Mouse (Mus musculus) liver, embryonic 15.5 days (tissue): ENCODE data around the gene Msi2. TPM values are rescaled to one million over a fixed set of nuclear protein-coding genes. Genes with fewer than 3 reads are reported as not detected.

Experiments
- ATAC-seq: fragments of 200-750 bp; cut with Nextera tagmentation; 2 replicates; pipeline ENCODE4 v1.8.0; 2017; ENCODE audit warnings: moderate number of reproducible peaks, mild to moderate bottlenecking, moderate library complexity; ENCODE audit not compliant: insufficient read depth
- H3K27ac ChIP-seq: fragments of 300-500 bp; sonication (generic); replicated peaks from 2 replicates; pipeline ENCODE4 v1.5.1; 2015; ENCODE audit warnings: mild to moderate bottlenecking, inconsistent platforms
- H3K27me3 ChIP-seq: fragments of 300-500 bp; sonication (generic); 2 replicates; pipeline ENCODE4 v1.6.1; 2015; ENCODE audit warnings: mild to moderate bottlenecking, inconsistent platforms
- H3K36me3 ChIP-seq: fragments of 300-500 bp; sonication (generic); replicated peaks from 2 replicates; pipeline ENCODE4 v1.6.1; 2015; ENCODE audit warnings: moderate library complexity, mild to moderate bottlenecking, inconsistent platforms
- H3K4me1 ChIP-seq: fragments of 300-500 bp; sonication (generic); replicated peaks from 2 replicates; pipeline ENCODE4 v1.6.1; 2015; ENCODE audit warnings: inconsistent platforms
- H3K4me2 ChIP-seq: fragments of 300-500 bp; sonication (generic); 2 replicates; pipeline ENCODE4 v1.6.1; 2015; ENCODE audit warnings: moderate library complexity, mild to moderate bottlenecking, inconsistent platforms
- H3K4me3 ChIP-seq: fragments of 300-500 bp; sonication (generic); replicated peaks from 2 replicates; pipeline ENCODE4 v1.5.1; 2015; ENCODE audit warnings: mild to moderate bottlenecking, inconsistent platforms
- H3K9ac ChIP-seq: fragments of 300-500 bp; sonication (generic); 2 replicates; pipeline ENCODE4 v1.6.1; 2015; ENCODE audit warnings: moderate library complexity, mild to moderate bottlenecking, inconsistent platforms
- H3K9me3 ChIP-seq: fragments of 300-500 bp; sonication (generic); replicated peaks from 2 replicates; pipeline ENCODE4 v1.6.1; 2016; ENCODE audit warnings: inconsistent platforms
- WGBS: fragments of 180-500 bp; shearing (Covaris S2); methylation state at CpG from one replicate; pipeline ENCODE4 v1.1.7; 2015; ENCODE audit warnings: mixed read lengths; ENCODE audit not compliant: insufficient replicate concordance; 5-methylcytosine and 5-hydroxymethylcytosine counted together
- polyA plus RNA-seq: library from polyadenylated mRNA; unstranded; fragments of >200 nt; fragmentation: Nextera tagmentation; extraction: Ambion mirVana; gene quantifications from 2 replicates; pipeline ENCODE4 v1.2.1, GENCODE M21; 2015

Msi2 gene
- polyA plus RNA-seq, 1 experiment from 2014 or later, result 3.1 TPM

DNA sequence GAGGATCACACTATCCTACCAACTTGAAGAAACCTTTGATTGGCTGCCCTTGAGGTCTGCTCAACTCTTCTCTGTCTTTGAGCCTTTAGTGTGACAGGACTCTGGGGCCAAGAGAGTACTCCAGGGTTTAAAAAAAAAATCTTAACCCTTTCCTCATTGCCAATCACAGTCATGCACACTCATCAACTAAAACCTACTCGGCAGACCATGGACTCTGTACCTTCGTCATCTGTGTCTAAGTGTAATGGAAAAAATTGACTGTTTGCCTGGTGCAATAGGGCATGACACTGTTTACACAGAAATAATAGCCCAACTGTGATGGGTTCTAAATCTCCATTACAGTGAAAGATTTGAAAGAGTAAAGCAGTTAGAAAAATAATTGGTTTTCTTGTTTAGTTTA is 186.3 kb downstream of the Msi2 start:
- H3K4me3 ChIP-seq, result no peak overlapping the region
- H3K27me3 ChIP-seq, result no peaks in the 10 kb centered on the region
- peaks cover 33% of the 10 kb centered on the region for H3K4me1 ChIP-seq
- no peak overlapping the region for H3K27ac ChIP-seq
- H3K9me3 ChIP-seq, result no peaks in the 10 kb centered on the region
- WGBS, result 53% methylated on average over 2 of the region's 2 CpGs
- no peaks in the 10 kb centered on the region for H3K36me3 ChIP-seq
- no peak overlapping the region for H3K9ac ChIP-seq
- H3K4me2 ChIP-seq, result no peak overlapping the region
- no peak for ATAC-seq

GRCm38 (mm10) chr11:88530032-88530431 is 188.3 kb downstream of the Msi2 start:
- H3K27ac ChIP-seq, result no peak overlapping the region; the same call in 1 of the 2 replicates

DNA sequence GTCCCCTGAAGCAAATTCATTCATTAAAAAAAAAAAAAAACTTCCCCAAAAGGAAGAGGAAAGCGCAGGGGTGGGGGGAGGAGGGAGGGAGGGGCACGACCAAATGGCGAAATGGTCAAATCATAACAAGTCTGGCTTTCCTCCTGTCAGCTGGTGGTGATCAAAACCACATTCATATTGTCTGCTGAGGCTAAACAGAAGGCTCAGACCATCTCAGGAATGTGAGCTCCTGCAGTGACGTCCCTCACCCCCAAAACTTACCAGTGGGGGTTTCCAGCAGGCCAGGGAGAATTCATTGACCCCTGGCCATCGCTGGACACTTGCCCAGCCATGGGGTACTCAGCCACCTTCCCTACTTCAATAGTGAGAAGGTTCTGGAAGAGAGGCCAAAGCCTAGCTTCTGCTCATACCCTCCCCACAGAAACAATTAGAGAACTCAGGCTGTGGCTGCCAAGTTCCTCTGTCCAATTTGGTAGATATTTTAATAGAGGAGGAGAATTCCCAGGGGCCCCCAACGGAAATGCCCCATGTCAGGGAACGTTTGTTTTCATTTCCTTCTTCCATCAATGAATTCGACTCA is 189.7 kb downstream of the Msi2 start:
- no peaks in the 10 kb centered on the region for H3K9me3 ChIP-seq
- no peaks in the 10 kb centered on the region for H3K27me3 ChIP-seq
- WGBS, result 25% methylated on average over 8 of the region's 8 CpGs
- H3K36me3 ChIP-seq, result no peaks in the 10 kb centered on the region
- peaks cover 53% of the 10 kb centered on the region for H3K4me1 ChIP-seq
- no peak overlapping the region for H3K27ac ChIP-seq
- H3K4me2 ChIP-seq, result no peak overlapping the region
- ATAC-seq, result no peak
- H3K4me3 ChIP-seq, result no peak overlapping the region
- H3K9ac ChIP-seq, result no peak overlapping the region

More at GRCm38 (mm10) chr11:88530032-88530431, 188.3 kb downstream of the Msi2 start:
- Histone ChIP-seq H3K4me3 (no peak overlapping the region), H3K4me1 (peaks cover 40% of the 10 kb centered on the region), H3K36me3 (no peaks in the 10 kb centered on the region), H3K9me3 (no peaks in the 10 kb centered on the region), H3K9ac (no peak overlapping the region), H3K4me2 (no peak overlapping the region), H3K27me3 (no peaks in the 10 kb centered on the region)
- ATAC-seq, result no peak; the same call in 1 of the 2 replicates
- whole genome bisulfite sequencing, result 17% methylated on average over 4 of the region's 4 CpGs

DNA sequence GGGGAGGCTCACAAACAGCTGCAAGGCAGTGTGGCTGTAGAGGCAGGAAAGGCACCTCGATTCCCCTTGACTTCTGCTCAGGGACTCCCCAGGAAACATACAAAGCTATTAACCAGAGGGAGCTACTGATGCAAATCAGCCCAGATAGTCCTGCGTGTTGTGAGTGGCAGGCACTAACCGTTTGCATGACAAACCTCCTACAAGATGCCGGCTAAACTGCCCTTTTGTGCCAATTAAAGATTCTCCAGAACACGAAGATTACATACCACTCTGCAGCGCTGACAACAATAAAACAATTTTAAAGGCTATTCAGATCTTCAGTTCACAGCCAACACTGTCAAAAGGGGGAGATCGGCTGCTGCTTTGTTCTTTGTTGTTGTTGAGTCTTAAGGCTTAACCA is 191.6 kb downstream of the Msi2 start:
- Histone ChIP-seq H3K9ac (no peak overlapping the region), H3K9me3 (no peaks in the 10 kb centered on the region), H3K4me2 (no peak overlapping the region), H3K27ac (no peak overlapping the region), H3K4me3 (no peak overlapping the region), H3K36me3 (no peaks in the 10 kb centered on the region), H3K4me1 (peaks cover 46% of the 10 kb centered on the region), H3K27me3 (no peaks in the 10 kb centered on the region)
- WGBS, result 32% methylated on average over 7 of the region's 7 CpGs
- ATAC-seq, result no peak

- H3K27ac ChIP-seq, result no peak overlapping the region
- no peak overlapping the region for H3K4me3 ChIP-seq
- H3K27me3 ChIP-seq, result no peaks in the 10 kb centered on the region
- H3K4me2 ChIP-seq, result no peak overlapping the region
- H3K4me1 ChIP-seq, result peaks cover 45% of the 10 kb centered on the region
- H3K9me3 ChIP-seq, result no peaks in the 10 kb centered on the region
- peak; percentile 28; the same call in 1 of the 2 replicates for ATAC-seq
- no peak overlapping the region for H3K9ac ChIP-seq
- no peaks in the 10 kb centered on the region for H3K36me3 ChIP-seq
- WGBS, result 26% methylated on average over 10 of the region's 10 CpGs
Measured at GRCm38 (mm10) chr11:88524790-88525575, 193.3 kb downstream of the Msi2 start.

- H3K4me3 ChIP-seq, result no peak overlapping the region
- H3K36me3 ChIP-seq, result no peaks in the 10 kb centered on the region
- no peak for ATAC-seq
- H3K9ac ChIP-seq, result no peak overlapping the region
- no peaks in the 10 kb centered on the region for H3K27me3 ChIP-seq
- no peaks in the 10 kb centered on the region for H3K9me3 ChIP-seq
- no peak overlapping the region for H3K27ac ChIP-seq
- H3K4me2 ChIP-seq, result no peak overlapping the region
- H3K4me1 ChIP-seq, result peaks cover 39% of the 10 kb centered on the region
Measured at GRCm38 (mm10) chr11:88524437-88524789, 193.9 kb downstream of the Msi2 start.

DNA sequence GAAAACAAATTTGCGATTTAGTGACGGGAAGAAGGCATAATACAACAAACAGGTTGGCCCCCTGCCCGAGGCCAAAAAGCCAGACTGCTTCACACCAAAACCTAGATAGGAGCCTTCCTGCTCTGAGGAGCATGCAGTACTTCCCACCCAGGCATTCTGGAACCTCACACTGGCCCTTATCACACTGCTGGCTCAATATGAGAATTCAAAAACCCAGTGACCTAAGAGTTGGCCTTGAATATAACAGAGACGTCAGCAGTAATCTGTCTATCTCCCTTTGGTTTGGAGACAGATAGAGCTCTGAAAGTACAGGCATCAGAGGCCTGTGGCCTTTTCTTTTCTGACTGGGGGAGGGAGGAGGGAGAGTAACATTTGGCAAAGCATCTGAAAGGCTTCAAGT is 194.4 kb downstream of the Msi2 start:
- no peaks in the 10 kb centered on the region for H3K9me3 ChIP-seq
- no peaks in the 10 kb centered on the region for H3K27me3 ChIP-seq
- peaks cover 35% of the 10 kb centered on the region for H3K4me1 ChIP-seq
- H3K9ac ChIP-seq, result no peak overlapping the region
- no peak overlapping the region for H3K4me2 ChIP-seq
- H3K36me3 ChIP-seq, result no peaks in the 10 kb centered on the region
- ATAC-seq, result no peak
- 29% methylated on average over 4 of the region's 4 CpGs for WGBS
- no peak overlapping the region for H3K27ac ChIP-seq
- H3K4me3 ChIP-seq, result no peak overlapping the region

GRCm38 (mm10) chr11:88523511-88523910 is 194.8 kb downstream of the Msi2 start:
- Histone ChIP-seq H3K4me1 (peaks cover 31% of the 10 kb centered on the region), H3K4me2 (no peak overlapping the region), H3K36me3 (no peaks in the 10 kb centered on the region), H3K4me3 (no peak overlapping the region), H3K9ac (no peak overlapping the region), H3K27me3 (no peaks in the 10 kb centered on the region), H3K27ac (no peak overlapping the region), H3K9me3 (no peaks in the 10 kb centered on the region)
- 62% methylated on average over 6 of the region's 6 CpGs for WGBS
- ATAC-seq, result no peak

DNA sequence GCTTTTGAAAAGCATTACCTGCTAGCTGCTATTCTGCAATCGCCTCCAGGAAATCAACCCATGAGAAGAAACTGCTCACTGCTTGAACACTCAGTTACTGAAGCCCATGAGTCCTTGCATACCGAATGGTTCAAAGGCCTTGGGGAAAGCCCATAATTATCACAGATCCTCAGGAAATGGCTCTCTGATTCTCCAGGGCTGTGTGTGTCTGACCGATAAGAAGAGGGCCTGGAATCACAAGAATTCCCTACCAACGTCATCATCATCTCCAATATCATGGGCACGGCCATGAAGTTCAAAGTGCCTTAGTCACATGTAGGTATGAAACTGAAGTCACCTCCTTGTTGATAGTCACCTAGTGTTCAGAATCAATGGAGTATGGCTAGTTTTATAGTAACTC is 196.2 kb downstream of the Msi2 start:
- Histone ChIP-seq H3K9me3 (no peaks in the 10 kb centered on the region), H3K4me2 (no peak overlapping the region), H3K9ac (no peak overlapping the region), H3K27me3 (no peaks in the 10 kb centered on the region), H3K4me3 (no peak overlapping the region), H3K4me1 (peaks cover 20% of the 10 kb centered on the region), H3K36me3 (no peaks in the 10 kb centered on the region), H3K27ac (no peak overlapping the region)
- 68% methylated on average over 5 of the region's 5 CpGs for WGBS
- ATAC-seq, result no peak

DNA sequence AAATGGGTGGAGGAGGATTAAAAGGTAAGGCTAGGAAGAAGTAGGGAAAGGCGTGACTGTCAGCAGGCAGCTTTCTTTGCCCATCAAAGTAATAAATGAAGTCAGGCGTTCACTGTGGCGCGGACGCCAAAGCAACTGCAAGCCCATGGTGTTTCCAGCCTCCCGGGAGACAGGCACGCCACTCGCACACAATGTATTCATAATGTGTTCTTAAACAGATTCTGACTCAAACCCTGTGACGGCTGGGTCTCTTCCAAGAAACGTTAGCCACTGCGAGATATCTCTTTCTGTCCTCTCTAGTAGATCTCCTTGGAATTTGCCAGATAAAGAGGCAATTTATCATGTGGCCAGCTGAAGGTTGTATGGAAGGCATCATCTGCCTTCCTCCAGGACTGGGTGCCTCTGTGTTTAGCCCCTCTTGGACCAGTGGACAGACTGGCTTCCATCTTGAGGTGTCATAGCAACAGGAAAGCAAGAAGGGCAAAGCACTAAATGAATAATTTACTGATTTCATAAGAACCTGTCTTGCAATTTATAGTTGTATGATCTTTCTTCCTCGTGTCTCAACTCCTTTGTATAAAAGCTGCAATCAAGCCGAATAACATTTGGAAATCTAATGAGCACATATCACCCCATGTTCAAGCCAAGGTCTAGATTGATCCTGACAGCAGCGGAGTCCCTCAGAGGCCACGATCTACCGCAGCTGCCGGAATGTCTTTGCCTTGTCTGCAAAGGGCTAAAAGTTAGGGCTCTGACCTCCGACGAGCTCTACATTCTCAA is 197.2 kb downstream of the Msi2 start:
- H3K4me3 ChIP-seq, result no peak overlapping the region
- H3K4me2 ChIP-seq, result no peak overlapping the region
- ATAC-seq, result no peak
- H3K27ac ChIP-seq, result no peak overlapping the region
- H3K36me3 ChIP-seq, result no peaks in the 10 kb centered on the region
- no peaks in the 10 kb centered on the region for H3K27me3 ChIP-seq
- WGBS, result 78% methylated on average over 19 of the region's 19 CpGs
- H3K4me1 ChIP-seq, result peaks cover 20% of the 10 kb centered on the region
- H3K9me3 ChIP-seq, result no peaks in the 10 kb centered on the region
- no peak overlapping the region for H3K9ac ChIP-seq

GRCm38 (mm10) chr11:88518361-88518760 is 200.0 kb downstream of the Msi2 start:
- ATAC-seq, result no peak
- H3K4me1 ChIP-seq, result peaks cover 7% of the 10 kb centered on the region; the same call in 1 of the 2 replicates
- H3K9me3 ChIP-seq, result no peaks in the 10 kb centered on the region
- H3K27ac ChIP-seq, result no peak overlapping the region
- H3K4me2 ChIP-seq, result no peak overlapping the region
- H3K36me3 ChIP-seq, result no peaks in the 10 kb centered on the region
- WGBS, result 70% methylated on average over 3 of the region's 3 CpGs
- no peak overlapping the region for H3K9ac ChIP-seq
- H3K4me3 ChIP-seq, result no peak overlapping the region
- no peaks in the 10 kb centered on the region for H3K27me3 ChIP-seq
